Mouse (Mus musculus) urinary bladder, postnatal 36 days (tissue): Measurements from ENCODE around the gene Syn3.
"Not testable (repeated sequence)": the region's sequence is repeated elsewhere in the genome, so short reads cannot be mapped to it uniquely, and the experiment has no call there.

ENCODE experiments used
- DNase-seq, 2 experiments: peaks; one replicate each; pipeline ENCODE4 v3.0.0; 2022; ENCODE audit warnings: low spot score in 2 of 2, mixed read lengths in 1 of 2

Gene Syn3

GRCm38 (mm10) chr10:86153221-86153620 is 345.5 kb downstream of the Syn3 start:
- no peak for DNase-seq

- DNase-seq = no peak
These were observed 347.3 kb downstream of the Syn3 start for GRCm38 (mm10) chr10:86151357-86151756.

GRCm38 (mm10) chr10:86150076-86150475 is 348.6 kb downstream of the Syn3 start:
- DNase-seq = no peak

GRCm38 (mm10) chr10:86149029-86149818 is 349.5 kb downstream of the Syn3 start:
- no peak for DNase-seq

- no peak for DNase-seq
These were observed 359.5 kb downstream of the Syn3 start for GRCm38 (mm10) chr10:86139061-86139681.

GRCm38 (mm10) chr10:86137589-86138173 is 361.0 kb downstream of the Syn3 start:
- no peak for DNase-seq

- DNase-seq = no peak
These were observed 361.6 kb downstream of the Syn3 start for GRCm38 (mm10) chr10:86137106-86137505.

GRCm38 (mm10) chr10:86136249-86136648 is 362.4 kb downstream of the Syn3 start:
- DNase-seq = no peak

GRCm38 (mm10) chr10:86134848-86135247 is 363.8 kb downstream of the Syn3 start:
- no peak for DNase-seq

- no peak for DNase-seq
These were observed 364.4 kb downstream of the Syn3 start for GRCm38 (mm10) chr10:86134336-86134735.

GRCm38 (mm10) chr10:86132420-86132956 is 366.2 kb downstream of the Syn3 start:
- DNase-seq = no peak

- DNase-seq = no peak
These were observed 369.6 kb downstream of the Syn3 start for GRCm38 (mm10) chr10:86129046-86129445.

- DNase-seq = peak in 1 of 2 experiments; percentile 35
These were observed 372.2 kb downstream of the Syn3 start for GRCm38 (mm10) chr10:86126478-86126877.

- DNase-seq = no peak
These were observed 373.3 kb downstream of the Syn3 start for GRCm38 (mm10) chr10:86125421-86125820.

GRCm38 (mm10) chr10:86124115-86124514 is 374.6 kb downstream of the Syn3 start:
- no peak for DNase-seq

- DNase-seq = no peak
These were observed 375.5 kb downstream of the Syn3 start for GRCm38 (mm10) chr10:86123224-86123623.

GRCm38 (mm10) chr10:86122456-86122855 is 376.2 kb downstream of the Syn3 start:
- not testable (repeated sequence) for DNase-seq

GRCm38 (mm10) chr10:86116268-86116667 is 382.4 kb downstream of the Syn3 start:
- no peak for DNase-seq

GRCm38 (mm10) chr10:86114431-86114848 is 384.3 kb downstream of the Syn3 start:
- DNase-seq = no peak

- DNase-seq = no peak
These were observed 389.9 kb downstream of the Syn3 start for GRCm38 (mm10) chr10:86108797-86109196.

GRCm38 (mm10) chr10:86107681-86108080 is 391.0 kb downstream of the Syn3 start:
- no peak for DNase-seq

- no peak for DNase-seq
These were observed 394.7 kb downstream of the Syn3 start for GRCm38 (mm10) chr10:86103976-86104375.
